Mouse (Mus musculus) layer of hippocampus, adult 8-10 months (tissue): ENCODE data around the gene Ddx17. TPM values are rescaled to one million over a fixed set of nuclear protein-coding genes. Genes with fewer than 3 reads are reported as not detected.
A peak's percentile ranks its signal among the peaks of the same experiment; 100 is the strongest.

Source experiments
- DNase-seq, 2 experiments: peaks; one replicate each; pipeline ENCODE4 v3.0.0; 2022; ENCODE audit warnings: low spot score in 2 of 2
- total RNA-seq, 4 experiments: library from RNA; stranded (reverse); gene quantifications; 2 replicates each; pipeline ENCODE4 v1.2.4; 2022

The Ddx17 gene
- 100 to 1,000 TPM; 307 to 352 (median 330) TPM for total RNA-seq

- DNase-seq = peak; percentile 96 to 99
These were observed at the start of gene Ddx17 for GRCm38 (mm10) chr15:79546410-79547288. Ddx17 (minus strand) TSS chr15:79546741.

DNA sequence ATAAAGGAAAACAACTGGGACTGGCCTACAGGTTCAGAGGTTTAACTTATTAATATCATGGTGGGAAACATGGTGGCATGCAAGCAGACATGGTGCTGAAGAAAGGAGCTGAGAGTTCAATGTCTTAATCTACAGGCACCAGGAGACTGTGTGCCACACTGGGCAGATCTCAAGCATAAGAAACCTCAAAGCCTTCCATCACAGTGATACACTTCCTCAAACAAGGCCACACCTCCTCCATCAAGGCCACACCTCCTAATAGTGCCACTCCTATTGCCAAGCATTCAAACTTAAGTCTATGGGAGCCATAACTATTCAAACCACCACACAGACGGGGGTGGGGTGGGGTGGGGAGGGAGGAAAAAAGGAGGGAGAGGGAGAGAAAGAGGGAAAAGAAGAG is 35.0 kb upstream of the Ddx17 start:
- DNase-seq = no peak

- DNase-seq = no peak
These were observed 31.3 kb upstream of the Ddx17 start for GRCm38 (mm10) chr15:79577671-79578426.

- no peak for DNase-seq
These were observed 30.4 kb upstream of the Ddx17 start for GRCm38 (mm10) chr15:79576947-79577346.

- no peak for DNase-seq
These were observed 29.1 kb upstream of the Ddx17 start for GRCm38 (mm10) chr15:79575543-79576222.

- peak; percentile 18 to 21 for DNase-seq
These were observed 15.9 kb upstream of the Ddx17 start for GRCm38 (mm10) chr15:79562417-79562816.

GRCm38 (mm10) chr15:79559649-79560048 is 13.1 kb upstream of the Ddx17 start:
- no peak for DNase-seq

GRCm38 (mm10) chr15:79552566-79552965 is 6.0 kb upstream of the Ddx17 start:
- DNase-seq = no peak

DNA sequence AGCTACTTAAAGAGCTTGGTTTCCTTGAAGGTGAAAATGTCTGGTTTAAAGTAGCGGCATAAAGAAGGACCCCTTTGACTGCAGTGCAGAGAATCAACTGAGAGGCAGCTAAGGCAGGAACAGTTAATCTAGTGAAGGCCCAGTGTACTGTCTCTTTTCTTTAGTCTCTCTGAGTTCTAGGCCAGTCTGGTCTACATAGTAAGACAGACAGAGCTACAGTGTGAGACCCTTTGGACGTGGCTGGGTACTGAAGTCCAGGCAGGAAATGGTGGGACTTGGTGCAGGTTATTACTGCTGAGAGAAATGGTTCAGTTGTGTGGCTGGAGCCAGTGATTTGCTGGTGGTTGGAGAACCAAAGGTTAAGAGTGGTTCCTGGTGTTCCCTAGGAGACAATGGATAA is 1.7 kb upstream of the Ddx17 start:
- no peak for DNase-seq

- DNase-seq = no peak
These were observed 814 bp upstream of the Ddx17 start for GRCm38 (mm10) chr15:79547289-79547820.

GRCm38 (mm10) chr15:79545921-79546399 is 581 bp downstream of the Ddx17 start:
- DNase-seq = peak in 1 of 2 experiments; percentile 33

GRCm38 (mm10) chr15:79545496-79545895 is 1.0 kb downstream of the Ddx17 start:
- DNase-seq = no peak

DNA sequence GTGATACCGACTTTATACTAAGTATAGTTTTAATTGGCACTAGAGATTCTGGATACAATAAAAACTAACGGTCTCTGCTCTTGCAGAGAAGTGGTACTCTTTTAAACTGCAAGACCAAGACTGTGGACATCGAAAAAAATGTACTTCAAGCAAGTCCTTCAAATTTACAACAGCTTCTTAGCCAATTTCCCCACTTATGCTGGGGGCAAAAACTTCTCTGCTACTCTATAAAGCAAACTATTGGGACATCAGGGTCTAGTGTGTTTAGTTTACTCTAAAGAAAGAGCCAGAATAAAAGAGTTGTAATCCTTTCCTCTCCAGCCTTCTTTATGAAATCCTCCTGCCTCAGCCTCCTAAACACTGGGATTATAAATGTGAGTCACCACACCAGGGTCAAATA is 2.6 kb downstream of the Ddx17 start:
- no peak for DNase-seq

DNA sequence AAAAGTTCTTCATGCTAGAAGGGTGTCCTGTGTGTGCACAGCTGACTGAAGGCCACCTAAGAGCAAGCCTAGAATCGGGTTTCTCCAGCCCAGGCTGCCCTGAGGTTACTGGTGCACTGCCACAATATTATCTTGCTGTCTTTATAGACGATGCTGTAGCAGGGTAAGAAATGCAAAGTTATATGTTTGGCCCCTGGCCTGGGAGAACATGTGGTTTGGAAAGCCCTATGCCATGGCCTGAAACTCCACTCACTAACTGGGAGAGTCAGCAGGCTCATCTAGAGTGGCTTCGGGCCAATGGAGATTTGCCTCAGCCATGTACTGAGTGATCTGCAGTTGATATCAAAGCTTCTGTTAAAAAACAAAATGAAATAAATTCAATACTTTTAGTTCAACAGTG is 12.7 kb downstream of the Ddx17 start:
- DNase-seq = no peak

DNA sequence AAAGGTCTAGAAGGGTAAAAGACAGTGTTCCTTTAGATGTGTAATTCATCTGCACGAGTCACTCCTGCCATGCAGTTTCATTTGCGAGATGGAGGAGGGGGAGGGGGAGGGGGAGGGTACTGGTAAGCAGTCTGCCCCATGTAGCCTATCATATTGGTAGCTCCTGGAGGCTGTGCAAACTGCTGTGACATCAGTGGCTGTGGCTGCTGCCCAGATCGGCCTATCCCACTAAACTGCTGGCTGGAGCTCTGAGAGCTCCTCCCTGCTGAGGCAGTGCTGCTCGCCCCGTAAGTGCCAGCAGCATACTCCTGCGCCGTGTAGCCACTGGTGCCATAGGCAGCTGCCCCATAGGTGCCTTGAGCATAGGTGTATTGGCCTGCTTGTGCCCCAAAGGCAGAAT is 16.6 kb downstream of the Ddx17 start:
- DNase-seq = no peak

DNA sequence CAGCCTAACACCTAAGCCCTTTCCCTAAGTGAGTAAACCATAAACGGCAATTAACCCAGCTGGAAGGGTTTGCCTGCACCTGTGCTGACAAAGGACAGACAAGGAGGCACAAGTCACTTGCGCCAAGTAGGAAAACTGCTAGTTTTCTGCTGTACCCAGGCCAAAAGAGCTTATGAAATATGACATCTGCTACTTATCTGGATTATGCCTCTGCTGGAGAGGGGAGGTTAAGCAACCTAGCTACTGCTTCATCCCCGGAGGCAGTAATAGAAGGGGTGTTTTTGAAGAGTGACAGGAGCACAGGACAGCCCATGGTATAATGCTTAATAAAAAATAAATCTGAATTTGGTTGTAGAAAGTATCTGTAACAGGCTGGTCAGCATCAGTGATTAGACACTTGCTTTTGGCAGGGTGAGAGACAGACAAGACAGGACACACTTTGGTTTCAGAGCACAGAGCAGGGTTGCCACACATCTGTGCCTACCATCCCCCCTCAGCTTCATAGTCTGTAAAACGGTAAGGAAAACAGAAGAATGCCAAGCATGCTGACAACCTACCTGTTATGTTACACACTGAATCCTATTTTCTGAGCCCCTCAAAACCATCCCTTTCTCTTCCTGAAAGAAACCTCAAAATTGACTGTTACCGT is 18.4 kb downstream of the Ddx17 start:
- no peak for DNase-seq

DNA sequence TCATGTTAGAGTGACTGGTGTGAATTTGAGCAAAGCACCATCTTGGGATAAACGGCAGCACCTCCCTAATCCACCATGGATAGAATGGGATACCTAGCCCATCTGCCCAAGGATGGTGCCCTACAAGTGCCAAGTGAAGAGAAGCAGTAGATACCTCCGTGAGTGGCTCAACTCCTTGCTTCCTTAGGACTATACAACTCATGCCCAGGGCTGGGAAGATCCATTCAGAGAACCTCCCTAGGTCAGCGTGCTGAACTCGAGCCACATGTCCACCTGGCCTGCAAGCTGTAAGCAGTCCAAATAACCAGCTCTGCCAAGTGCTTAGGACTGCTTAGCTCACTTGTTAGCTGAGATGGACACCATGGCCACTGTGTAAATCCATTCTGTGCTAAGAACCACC is 19.3 kb downstream of the Ddx17 start:
- no peak for DNase-seq

GRCm38 (mm10) chr15:79525979-79526768 is 20.4 kb downstream of the Ddx17 start:
- DNase-seq = no peak

GRCm38 (mm10) chr15:79525564-79525963 is 21.0 kb downstream of the Ddx17 start:
- DNase-seq = no peak
